Mouse (Mus musculus): ENCODE measurements around the gene Sox5. TPM values are rescaled to one million over a fixed set of nuclear protein-coding genes. Genes with fewer than 3 reads are reported as not detected.

The Sox5 gene
- polyA plus RNA-seq, 1 experiment, result 2.8 TPM

DNA sequence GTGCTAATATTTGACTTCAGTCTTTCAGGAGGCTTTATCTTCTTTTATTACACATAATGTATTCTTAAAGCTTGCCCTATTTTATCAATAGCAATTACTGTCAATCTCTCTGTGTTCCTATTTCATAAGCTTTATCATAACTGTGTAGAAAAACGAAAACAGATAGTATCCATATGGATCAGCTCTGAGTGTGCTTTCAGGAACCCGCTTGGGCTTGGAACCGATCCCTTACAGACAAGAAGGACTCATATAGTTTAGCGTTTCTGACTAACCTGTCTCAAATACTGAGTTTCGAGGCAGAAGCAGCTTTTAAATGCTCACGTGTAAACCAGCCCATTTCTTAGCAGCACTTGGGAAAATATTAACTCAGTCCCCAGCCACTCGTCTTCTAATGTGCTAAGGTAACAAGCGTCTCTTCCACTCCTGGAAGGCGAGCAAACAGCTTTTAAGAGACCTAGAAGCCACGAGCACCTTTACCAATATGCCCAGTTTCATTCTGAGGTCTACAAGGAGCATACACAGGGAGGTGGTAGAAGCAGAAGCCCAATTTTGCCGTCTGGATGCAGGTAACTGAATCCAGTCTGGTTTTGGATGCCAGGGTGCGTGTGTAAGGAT lies 706.3 kb downstream of the Sox5 start:
- TF ChIP-seq CTCF (IDR thresholded peaks at IDR 0.05; ENCODE audit: borderline replicate concordance, insufficient read depth, low read length) (no peak), POLR2A (IDR thresholded peaks at IDR 0.05; ENCODE audit: low read depth, low read length) (no peak)
- Histone ChIP-seq H3K4me1 (ENCODE audit: control insufficient read depth, insufficient read depth, low read length) (peaks cover 7% of the 10 kb centered on the region), H3K27ac (ENCODE audit: insufficient read depth, low read length) (peak overlapping the region; percentile 25; the same call in 1 of the 2 replicates), H3K4me3 (ENCODE audit: insufficient read depth, low read length) (no peak overlapping the region)

GRCm38 (mm10) chr6:144074826-144075225 lies 707.0 kb downstream of the Sox5 start:
- peak overlapping the region; percentile 30 for H3K27ac ChIP-seq (ENCODE audit: insufficient read depth, low read length)
- no peak for TF ChIP-seq CTCF (IDR thresholded peaks at IDR 0.05; ENCODE audit: borderline replicate concordance, insufficient read depth, low read length)
- no peak for TF ChIP-seq POLR2A (IDR thresholded peaks at IDR 0.05; ENCODE audit: low read depth, low read length)
- H3K4me1 ChIP-seq (ENCODE audit: control insufficient read depth, insufficient read depth, low read length), result peaks cover 7% of the 10 kb centered on the region
- no peak overlapping the region for H3K4me3 ChIP-seq (ENCODE audit: insufficient read depth, low read length)

DNA sequence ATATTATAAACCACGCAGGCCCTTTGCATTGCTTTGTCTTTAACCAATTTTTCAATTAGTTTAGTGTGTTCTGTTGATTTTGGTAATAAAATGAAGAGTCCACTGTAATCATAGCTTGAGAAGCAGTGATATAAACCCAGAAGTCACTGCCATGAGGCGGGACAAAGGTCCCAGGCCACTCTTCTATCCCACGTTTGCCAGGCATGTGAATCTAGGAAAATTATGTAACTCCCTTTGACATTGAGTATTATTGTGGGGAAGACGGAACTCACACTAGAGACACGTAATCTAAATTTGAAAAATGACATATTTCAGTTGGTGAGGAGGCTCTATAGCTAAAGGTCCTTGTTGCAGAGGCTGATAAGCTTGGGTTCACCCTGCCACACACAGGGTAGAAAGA lies 711.3 kb downstream of the Sox5 start:
- peaks cover 6% of the 10 kb centered on the region; the same call in 1 of the 2 replicates for H3K4me1 ChIP-seq (ENCODE audit: control insufficient read depth, insufficient read depth, low read length)
- TF ChIP-seq CTCF (IDR thresholded peaks at IDR 0.05; ENCODE audit: borderline replicate concordance, insufficient read depth, low read length) (no peak), POLR2A (IDR thresholded peaks at IDR 0.05; ENCODE audit: low read depth, low read length) (no peak)
- H3K27ac ChIP-seq (ENCODE audit: insufficient read depth, low read length), result no peak overlapping the region
- no peak overlapping the region for H3K4me3 ChIP-seq (ENCODE audit: insufficient read depth, low read length)

DNA sequence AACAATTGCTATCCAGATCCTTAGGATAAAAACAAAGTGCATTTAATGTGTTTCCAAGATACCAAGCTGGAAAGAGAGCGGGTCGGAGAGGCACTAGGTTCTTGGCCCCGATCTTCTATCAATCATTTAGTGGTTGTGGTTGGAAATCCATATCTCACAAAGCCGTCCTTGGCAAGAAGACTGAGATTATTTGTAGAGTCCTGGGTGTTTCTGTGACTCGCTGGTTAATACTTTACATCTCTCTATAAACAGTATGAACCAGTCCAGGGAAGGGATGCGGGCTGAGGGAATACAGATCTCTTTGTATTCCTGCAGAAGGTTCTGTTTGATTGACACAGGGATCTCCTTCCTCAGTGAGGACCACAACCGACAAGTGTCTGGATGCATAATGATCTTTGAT lies 714.3 kb downstream of the Sox5 start:
- H3K27ac ChIP-seq (ENCODE audit: insufficient read depth, low read length), result no peak overlapping the region
- no peak for TF ChIP-seq CTCF (IDR thresholded peaks at IDR 0.05; ENCODE audit: borderline replicate concordance, insufficient read depth, low read length)
- no peak for TF ChIP-seq POLR2A (IDR thresholded peaks at IDR 0.05; ENCODE audit: low read depth, low read length)
- H3K4me1 ChIP-seq (ENCODE audit: control insufficient read depth, insufficient read depth, low read length), result peaks cover 4% of the 10 kb centered on the region; the same call in 1 of the 2 replicates
- H3K4me3 ChIP-seq (ENCODE audit: insufficient read depth, low read length), result no peak overlapping the region

DNA sequence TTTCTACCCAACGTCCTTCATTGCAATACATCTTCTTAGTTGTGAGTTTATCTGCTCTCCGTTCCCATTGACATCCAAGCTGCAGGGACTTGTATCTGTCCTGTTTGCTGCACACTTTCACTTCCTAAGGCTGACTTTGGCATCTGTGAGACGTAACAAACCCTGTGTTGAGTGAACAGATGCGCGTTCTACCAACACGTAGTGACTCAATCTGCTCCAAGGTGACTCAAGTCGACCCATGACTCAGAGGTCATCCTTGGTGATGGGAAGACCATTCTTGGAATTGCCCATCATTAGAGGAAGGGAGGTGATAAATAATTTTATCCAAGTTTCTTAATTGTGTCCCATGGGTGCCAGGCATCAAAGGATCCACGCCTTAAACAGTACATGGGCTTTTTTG lies 719.3 kb downstream of the Sox5 start:
- no peak for TF ChIP-seq CTCF (IDR thresholded peaks at IDR 0.05; ENCODE audit: borderline replicate concordance, insufficient read depth, low read length)
- TF ChIP-seq POLR2A (IDR thresholded peaks at IDR 0.05; ENCODE audit: low read depth, low read length), result no peak
- Histone ChIP-seq H3K4me1 (ENCODE audit: control insufficient read depth, insufficient read depth, low read length) (peaks cover 9% of the 10 kb centered on the region; the same call in 1 of the 2 replicates), H3K27ac (ENCODE audit: insufficient read depth, low read length) (no peak overlapping the region), H3K4me3 (ENCODE audit: insufficient read depth, low read length) (no peak overlapping the region)

DNA sequence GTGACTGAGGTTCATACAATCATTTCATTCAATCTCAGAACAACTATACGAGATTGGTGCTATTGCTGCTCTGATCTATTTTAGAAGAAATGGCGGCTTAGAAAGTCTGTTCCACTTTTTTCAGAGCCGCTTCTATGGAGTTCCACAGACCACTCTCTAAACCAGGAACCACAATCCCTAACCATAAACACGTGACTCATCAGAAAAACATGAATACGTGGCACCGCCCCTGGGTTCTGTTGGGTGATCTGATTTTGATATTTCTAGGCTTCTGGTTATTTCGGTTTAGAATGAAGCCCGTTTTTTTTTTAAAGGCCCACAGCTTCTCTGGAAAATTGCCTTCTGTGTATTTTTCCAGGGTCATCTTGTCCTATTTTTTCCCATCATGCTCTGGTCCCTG lies 720.0 kb downstream of the Sox5 start:
- no peak for TF ChIP-seq POLR2A (IDR thresholded peaks at IDR 0.05; ENCODE audit: low read depth, low read length)
- TF ChIP-seq CTCF (IDR thresholded peaks at IDR 0.05; ENCODE audit: borderline replicate concordance, insufficient read depth, low read length), result no peak
- Histone ChIP-seq H3K4me3 (ENCODE audit: insufficient read depth, low read length) (no peak overlapping the region), H3K27ac (ENCODE audit: insufficient read depth, low read length) (no peak overlapping the region), H3K4me1 (ENCODE audit: control insufficient read depth, insufficient read depth, low read length) (peaks cover 9% of the 10 kb centered on the region; the same call in 1 of the 2 replicates)

- H3K27ac ChIP-seq (ENCODE audit: insufficient read depth, low read length), result no peak overlapping the region
Measured at GRCm38 (mm10) chr6:144057098-144057632, 724.6 kb downstream of the Sox5 start.

DNA sequence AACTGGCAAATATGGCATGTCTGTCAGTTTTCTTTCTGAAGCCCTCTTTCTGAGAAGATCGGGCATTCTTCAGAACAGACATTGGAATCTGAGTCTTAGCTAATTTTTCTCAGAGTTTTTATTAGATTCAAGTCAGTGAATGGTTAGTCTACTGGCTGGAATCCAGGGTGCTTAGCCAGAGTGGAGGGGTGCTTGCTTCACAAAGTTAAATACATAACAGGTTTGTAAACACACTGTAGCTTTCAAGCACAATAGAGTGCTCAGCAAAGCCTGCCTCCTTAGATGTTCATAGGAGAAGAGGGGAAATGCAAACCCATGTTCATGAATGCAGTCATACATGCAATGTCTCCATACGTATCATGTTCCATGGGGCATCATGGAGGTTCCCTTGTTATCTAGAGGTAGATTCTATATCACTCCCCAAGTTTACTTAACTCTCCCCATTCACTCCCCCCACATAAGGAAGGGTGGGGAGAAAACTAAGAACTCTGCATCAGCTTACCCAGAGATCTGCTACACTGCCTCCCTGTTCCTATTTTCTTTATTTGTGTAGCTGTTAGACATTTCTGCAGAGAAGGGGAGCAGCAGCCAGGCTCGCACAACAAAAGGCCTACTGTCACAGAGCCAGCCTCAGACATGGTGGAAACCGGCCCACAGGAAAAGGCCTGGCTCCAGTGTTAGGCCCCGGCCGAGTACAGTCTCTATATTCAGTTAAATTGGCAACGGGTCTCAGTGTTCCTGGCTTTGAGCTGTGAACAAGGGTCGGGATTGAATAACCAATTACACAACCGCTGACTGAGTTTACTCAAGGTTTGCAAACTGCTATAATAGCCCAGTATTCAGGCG lies 725.3 kb downstream of the Sox5 start:
- no peak overlapping the region for H3K4me3 ChIP-seq (ENCODE audit: insufficient read depth, low read length)
- 0 out of 2 replicates have a peak, but pooled peaks cover 1% of the 10 kb centered on the region for H3K4me1 ChIP-seq (ENCODE audit: control insufficient read depth, insufficient read depth, low read length)
- no peak overlapping the region for H3K27ac ChIP-seq (ENCODE audit: insufficient read depth, low read length)
- TF ChIP-seq POLR2A (IDR thresholded peaks at IDR 0.05; ENCODE audit: low read depth, low read length), result no peak
- no peak for TF ChIP-seq CTCF (IDR thresholded peaks at IDR 0.05; ENCODE audit: borderline replicate concordance, insufficient read depth, low read length)

More at GRCm38 (mm10) chr6:144057098-144057632, 724.6 kb downstream of the Sox5 start:
- 0 out of 2 replicates have a peak, but pooled peaks cover 4% of the 10 kb centered on the region for H3K4me1 ChIP-seq (ENCODE audit: control insufficient read depth, insufficient read depth, low read length)
- TF ChIP-seq CTCF (IDR thresholded peaks at IDR 0.05; ENCODE audit: borderline replicate concordance, insufficient read depth, low read length), result no peak
- no peak for TF ChIP-seq POLR2A (IDR thresholded peaks at IDR 0.05; ENCODE audit: low read depth, low read length)
- H3K4me3 ChIP-seq (ENCODE audit: insufficient read depth, low read length), result no peak overlapping the region

- no peak for TF ChIP-seq POLR2A (IDR thresholded peaks at IDR 0.05; ENCODE audit: low read depth, low read length)
- TF ChIP-seq CTCF (IDR thresholded peaks at IDR 0.05; ENCODE audit: borderline replicate concordance, insufficient read depth, low read length), result no peak
Measured at GRCm38 (mm10) chr6:144052487-144052886, 729.3 kb downstream of the Sox5 start.

More at GRCm38 (mm10) chr6:144052487-144052886, 729.3 kb downstream of the Sox5 start:
- H3K4me3 ChIP-seq (ENCODE audit: insufficient read depth, low read length), result no peak overlapping the region
- H3K27ac ChIP-seq (ENCODE audit: insufficient read depth, low read length), result no peak overlapping the region
- 0 out of 2 replicates have a peak, but pooled peaks cover 1% of the 10 kb centered on the region for H3K4me1 ChIP-seq (ENCODE audit: control insufficient read depth, insufficient read depth, low read length)

All from embryonic fibroblast, embryonic 13.5 days (primary cell).